Mouse (Mus musculus): ENCODE measurements around the gene Gm6993.

- TF ChIP-seq GATA1 (IDR thresholded peaks at IDR 0.05; ENCODE audit: low read length) = no peak
- TF ChIP-seq TAL1 (IDR thresholded peaks at IDR 0.05; ENCODE audit: low read length) = no peak
Measured at GRCm38 (mm10) chr12:31272846-31273245, 32.3 kb downstream of the Gm6993 start.
